20 mouse cellular contexts compared by ENCODE assay signal in genomic region chr11:11657634-11658033, GRCm38 (mm10). TPM values are rescaled to one million over a fixed set of nuclear protein-coding genes. Genes with fewer than 3 reads are reported as not detected.
DNase-seq lines count a peak whose midpoint lies in the region; ATAC-seq and TF ChIP-seq lines count a peak whose summit lies in the region.
"Had no signal": no experiment of that assay in that cellular context is flagged by ENCODE, and none has a peak within 500 bp of the region (broad histone marks: within the 10 kb centered on the region; RNA-seq: fewer than 3 reads in every experiment).

No protein-coding gene starts in this region.

- no peak overlapping the region for H3K4me3 ChIP-seq in spleen, adult 2 months (ENCODE audit: extremely low read depth, insufficient read depth, insufficient read length)
- no peak overlapping the region for H3K4me3 ChIP-seq in liver, postnatal 0 days (ENCODE audit: low read depth, low read length)
- no peak overlapping the region for H3K4me3 ChIP-seq in stomach, embryonic 16.5 days (replicated peaks; ENCODE audit: low read length)
- H3K4me3 ChIP-seq: forebrain, embryonic 15.5 days; hindbrain, embryonic 15.5 days; layer of hippocampus, adult 2 months had no signal

- H3K9ac ChIP-seq in liver, postnatal 0 days (replicated peaks) = no peak overlapping the region
- no peak overlapping the region for H3K9ac ChIP-seq in stomach, embryonic 16.5 days (ENCODE audit: low read length)
- H3K9ac ChIP-seq: forebrain, embryonic 15.5 days; hindbrain, embryonic 15.5 days had no signal

- ATAC-seq in erythroblast, adult 5-6 weeks (replicated peaks; ENCODE audit: low FRiP score, poor library complexity, severe bottlenecking) = 0 out of 2 replicates have a peak, but pooled peaks have one; percentile 33
- peak; percentile 29; the same call in 1 of the 2 replicates for ATAC-seq in liver, postnatal 0 days
- ATAC-seq in stomach, embryonic 16.5 days (ENCODE audit: insufficient read depth, low FRiP score) = no peak
- no peak for ATAC-seq in CD4-positive, CD25-positive, alpha-beta regulatory T cell, adult 4 months
- ATAC-seq: forebrain, embryonic 15.5 days; intestine, postnatal 0 days; midbrain, embryonic 16.5 days had no signal

- peaks cover 33% of the 10 kb centered on the region; the same call in 1 of the 2 replicates for H3K4me1 ChIP-seq in spleen, adult 2 months (ENCODE audit: control insufficient read depth, insufficient read depth, insufficient read length)
- peaks cover 20% of the 10 kb centered on the region for H3K4me1 ChIP-seq in liver, postnatal 0 days (ENCODE audit: insufficient read depth)
- H3K4me1 ChIP-seq in stomach, embryonic 16.5 days (ENCODE audit: control insufficient read depth, insufficient read depth, low read length) = peaks cover 6% of the 10 kb centered on the region; the same call in 1 of the 2 replicates
- H3K4me1 ChIP-seq: forebrain, embryonic 15.5 days; hindbrain, embryonic 15.5 days had no signal

- TF ChIP-seq CTCF in spleen, adult 2 months (IDR thresholded peaks at IDR 0.05; ENCODE audit: extremely low read depth, insufficient read depth, insufficient read length, insufficient replicate concordance) = no peak
- TF ChIP-seq CTCF in liver, postnatal 0 days (IDR thresholded peaks at IDR 0.05; ENCODE audit: low read depth) = no peak

- H3K27me3 ChIP-seq in spleen, adult 2 months (ENCODE audit: control insufficient read depth, insufficient read depth, low read length) = no peaks in the 10 kb centered on the region
- H3K27me3 ChIP-seq in liver, postnatal 0 days (ENCODE audit: insufficient read depth, low read length) = no peaks in the 10 kb centered on the region
- H3K27me3 ChIP-seq in stomach, embryonic 16.5 days (ENCODE audit: control insufficient read depth, insufficient read depth, low read length) = no peaks in the 10 kb centered on the region
- H3K27me3 ChIP-seq: forebrain, embryonic 15.5 days; hindbrain, embryonic 15.5 days had no signal

- TF ChIP-seq POLR2A in spleen, adult 2 months (IDR thresholded peaks at IDR 0.05; ENCODE audit: low read depth, low read length) = no peak

- H3K9me3 ChIP-seq in liver, postnatal 0 days (ENCODE audit: low read length) = no peaks in the 10 kb centered on the region
- H3K9me3 ChIP-seq in stomach, embryonic 16.5 days (replicated peaks; ENCODE audit: control insufficient read depth, low read length) = no peaks in the 10 kb centered on the region
- H3K9me3 ChIP-seq: forebrain, embryonic 15.5 days; hindbrain, embryonic 15.5 days had no signal

- no peaks in the 10 kb centered on the region for H3K36me3 ChIP-seq in spleen, adult 2 months (ENCODE audit: control insufficient read depth, insufficient read depth, low read length)
- no peaks in the 10 kb centered on the region for H3K36me3 ChIP-seq in liver, postnatal 0 days (replicated peaks; ENCODE audit: insufficient read depth, low read length)
- H3K36me3 ChIP-seq in stomach, embryonic 16.5 days (ENCODE audit: control insufficient read depth, insufficient read depth, low read length) = no peaks in the 10 kb centered on the region
- H3K36me3 ChIP-seq: forebrain, embryonic 15.5 days; hindbrain, embryonic 15.5 days had no signal

- DNase-seq in spleen, adult 2 months (ENCODE audit: low read depth in 1 of 2, low spot score in 2 of 2) = no peak
- DNase-seq in spleen, adult 18-20 months = no peak
- no peak for DNase-seq in liver, postnatal 0 days
- no peak for DNase-seq in urinary bladder, adult 18-20 months (ENCODE audit: low spot score in 2 of 2)
- DNase-seq in kidney, adult 9 months = no peak
- DNase-seq: cerebellum, postnatal 14 days; gastrocnemius, postnatal 14 days; kidney, postnatal 10 days; left cerebral cortex, postnatal 4 days had no signal

- WGBS in spleen, adult 2 months = 49% methylated on average over 4 of the region's 4 CpGs
- 68% methylated on average over 4 of the region's 4 CpGs for WGBS in liver, postnatal 0 days (ENCODE audit: insufficient replicate concordance)
- 75% methylated on average over 4 of the region's 4 CpGs for WGBS in stomach, embryonic 16.5 days

- H3K27ac ChIP-seq in spleen, adult 2 months (ENCODE audit: insufficient read depth, low read length) = peak overlapping the region; percentile 87
- H3K27ac ChIP-seq in liver, postnatal 0 days (ENCODE audit: low read depth) = peak overlapping the region; percentile 62; the same call in 1 of the 2 replicates
- H3K27ac ChIP-seq in stomach, embryonic 16.5 days (ENCODE audit: low read length) = peak overlapping the region; percentile 10; the same call in 1 of the 2 replicates
- H3K27ac ChIP-seq: forebrain, embryonic 15.5 days; hindbrain, embryonic 15.5 days; layer of hippocampus, adult 2 months had no signal

- no peak for TF ChIP-seq EP300 in liver, postnatal 0 days (IDR thresholded peaks at IDR 0.05; ENCODE audit: low read depth)

- no peak overlapping the region for H3K4me2 ChIP-seq in liver, postnatal 0 days (ENCODE audit: low read depth, low read length)
- no peak overlapping the region for H3K4me2 ChIP-seq in stomach, embryonic 16.5 days (ENCODE audit: low read depth, low read length)
- H3K4me2 ChIP-seq: forebrain, embryonic 15.5 days; hindbrain, embryonic 15.5 days had no signal

RNA-seq across cellular contexts. Expression of gene Ikzf1, which starts 27.2 kb away (rescaled TPM):
- 258 and 419 TPM in 2 replicates for polyA plus RNA-seq in spleen, adult 2 months (2012; rRNA removed)
- 61.1 and 70.4 TPM in 2 replicates for total RNA-seq in erythroblast, adult 5-6 weeks (2015; ENCODE audit: low replicate concordance)
- 27.2 and 32.0 TPM in 2 replicates for total RNA-seq in erythroblast, adult 5-6 weeks (2017; ENCODE audit: low replicate concordance)
- 11.6 and 12.5 TPM in 2 replicates for polyA plus RNA-seq in liver, postnatal 0 days (2015; fragmentation: Nextera tagmentation; extraction: Ambion mirVana)
- polyA plus RNA-seq in stomach, embryonic 16.5 days (2015; fragmentation: Nextera tagmentation; extraction: Ambion mirVana) = 3.5 and 3.8 TPM in 2 replicates
- polyA plus RNA-seq in CD4-positive, CD25-positive, alpha-beta regulatory T cell, adult 4 months (2017; shearing (Covaris generic)) = 100 to 1,000 TPM; 130 to 149 TPM

RNA-seq across cellular contexts. Expression of gene 4930512M02Rik, which starts 30.0 kb away (rescaled TPM):
- polyA plus RNA-seq in spleen, adult 2 months (2012; rRNA removed) = not detected in 2 replicates
- total RNA-seq in erythroblast, adult 5-6 weeks (2015; ENCODE audit: low replicate concordance) = not detected in 2 replicates
- total RNA-seq in erythroblast, adult 5-6 weeks (2017; ENCODE audit: low replicate concordance) = not detected in 2 replicates
- not detected in 2 replicates for polyA plus RNA-seq in liver, postnatal 0 days (2015; fragmentation: Nextera tagmentation; extraction: Ambion mirVana)
- not detected in 2 replicates for polyA plus RNA-seq in stomach, embryonic 16.5 days (2015; fragmentation: Nextera tagmentation; extraction: Ambion mirVana)
- polyA plus RNA-seq in CD4-positive, CD25-positive, alpha-beta regulatory T cell, adult 4 months (2017; shearing (Covaris generic)) = not detected
- total RNA-seq: ES-E14; gastrocnemius, postnatal 14 days; heart, adult 8-10 months; layer of hippocampus, adult 2 months; left cerebral cortex, postnatal 4 days had no signal
- polyA plus RNA-seq: forebrain, embryonic 15.5 days; heart, postnatal 0 days; hindbrain, embryonic 15.5 days; intestine, postnatal 0 days; midbrain, embryonic 16.5 days had no signal

Comparison
In these comparisons a context has a peak if more than half of its experiments do, and no peak if none do; other contexts are left out.
1. H3K27ac ChIP-seq: peak in every context shown above with its lines; median percentile 87 in spleen, adult 2 months; 62 in liver, postnatal 0 days; 10 in stomach, embryonic 16.5 days.
2. ATAC-seq: peak in erythroblast, adult 5-6 weeks (single experiment) and liver, postnatal 0 days (single experiment); none in stomach, embryonic 16.5 days (single experiment) and CD4-positive, CD25-positive, alpha-beta regulatory T cell, adult 4 months (single experiment).